Comparison of ENCODE assay signal across 9 mouse cellular contexts in genomic region chr2:156401331-156401730, GRCm38 (mm10). TPM values are rescaled to one million over a fixed set of nuclear protein-coding genes. Genes with fewer than 3 reads are reported as not detected.
A peak's percentile ranks its signal among the peaks of the same experiment; 100 is the strongest.
DNase-seq lines count a peak whose midpoint lies in the region; ATAC-seq lines count a peak whose summit lies in the region.
"Had no signal": no experiment of that assay in that cellular context is flagged by ENCODE, and none has a peak within 500 bp of the region (broad histone marks: within the 10 kb centered on the region; RNA-seq: fewer than 3 reads in every experiment).

No protein-coding gene starts in this region.

- H3K27ac ChIP-seq in lung, embryonic 16.5 days (ENCODE audit: low read length): no peak overlapping the region
- H3K27ac ChIP-seq: macrophage had no signal

- no peaks in the 10 kb centered on the region for H3K27me3 ChIP-seq in lung, embryonic 16.5 days (ENCODE audit: control insufficient read depth, insufficient read depth, low read depth, low read length)

- no peak overlapping the region for H3K4me3 ChIP-seq in lung, embryonic 16.5 days (ENCODE audit: low read length)

- H3K36me3 ChIP-seq in lung, embryonic 16.5 days (ENCODE audit: control insufficient read depth, insufficient read depth, low read length): no peaks in the 10 kb centered on the region

- H3K9ac ChIP-seq in lung, embryonic 16.5 days (ENCODE audit: low read length): peak overlapping the region; percentile 31; the same call in 1 of the 2 replicates

- 2% methylated on average over 9 of the region's 9 CpGs for WGBS in lung, embryonic 16.5 days

- H3K4me1 ChIP-seq in lung, embryonic 16.5 days (replicated peaks; ENCODE audit: control insufficient read depth, insufficient read depth, low read length): peaks cover 5% of the 10 kb centered on the region

- peak; percentile 91 for ATAC-seq in lung, embryonic 16.5 days (ENCODE audit: low read depth)

- H3K4me2 ChIP-seq in lung, embryonic 16.5 days (ENCODE audit: low read depth, low read length): peak overlapping the region; percentile 30

- H3K9me3 ChIP-seq in lung, embryonic 16.5 days (ENCODE audit: control insufficient read depth, low read length): no peaks in the 10 kb centered on the region

- peak; percentile 66 for DNase-seq in adrenal gland, postnatal 14 days
- no peak for DNase-seq in adrenal gland, adult 18-20 months (ENCODE audit: low spot score in 2 of 2)
- peak; percentile 11 for DNase-seq in T-cell, adult 2 months (ENCODE audit: low spot score)
- peak; percentile 40 to 62 for DNase-seq in frontal cortex, adult 2 months (ENCODE audit: extremely low spot score in 1 of 2, low spot score in 1 of 2)
- DNase-seq in layer of hippocampus, adult 18-20 months (ENCODE audit: low spot score in 2 of 2): peak; percentile 53 to 68
- DNase-seq in retina, postnatal 7 days (ENCODE audit: low read depth, low spot score): peak; percentile 66
- DNase-seq in thymus, postnatal 4 days: peak; percentile 80

RNA-seq across cellular contexts. Expression of gene Epb41l1, which starts 19.4 kb away (rescaled TPM):
- 47.4 and 56.8 TPM in 2 replicates for total RNA-seq in adrenal gland, postnatal 14 days (2021)
- total RNA-seq in adrenal gland, adult 18-20 months (2021): 10 to 100 TPM; 67.0 to 75.9 TPM
- 211 and 225 TPM in 2 replicates for polyA plus RNA-seq in frontal cortex, adult 2 months (2012; rRNA removed)
- 100 to 1,000 TPM; 338 to 343 TPM for total RNA-seq in layer of hippocampus, adult 18-20 months (2021)
- 2.1 and 2.2 TPM in 2 replicates for polyA plus RNA-seq in lung, embryonic 16.5 days (2015; fragmentation: Nextera tagmentation; extraction: Ambion mirVana)

Comparison
In these comparisons a context has a peak if more than half of its experiments do, and no peak if none do; other contexts are left out.
1. DNase-seq: peak in adrenal gland, postnatal 14 days (single experiment), T-cell, adult 2 months (single experiment), frontal cortex, adult 2 months (2 of 2), layer of hippocampus, adult 18-20 months (2 of 2), retina, postnatal 7 days (single experiment) and thymus, postnatal 4 days (single experiment); none in adrenal gland, adult 18-20 months (0 of 2).